Mouse (Mus musculus) myocyte (in vitro differentiated cells): ENCODE results near the gene Gm42715.

Experiments used
- CEBPB ChIP-seq: IDR thresholded peaks from 2 replicates; pipeline ENCODE4 v1.6.1; 2011; ENCODE audit warnings: mild to moderate bottlenecking, moderate library complexity; ENCODE audit not compliant: poor library complexity, insufficient read depth, severe bottlenecking
- E2F4 ChIP-seq: IDR thresholded peaks from one replicate; pipeline ENCODE4 v1.6.1; 2011; ENCODE audit warnings: mild to moderate bottlenecking, control low read depth, moderate library complexity; ENCODE audit not compliant: insufficient read depth
- MAX ChIP-seq: IDR thresholded peaks from one replicate; pipeline ENCODE4 v1.6.1; 2011; ENCODE audit warnings: low read depth, mild to moderate bottlenecking, control low read depth
- MYOD1 ChIP-seq, 3 experiments: IDR thresholded peaks; one replicate each; pipeline ENCODE4 v1.6.1; 2011; ENCODE audit warnings: control low read depth in 2 of 3, low read depth in 2 of 3, mild to moderate bottlenecking in 2 of 3, moderate library complexity in 1 of 3; ENCODE audit not compliant: insufficient read length in 2 of 3, control insufficient read depth in 1 of 3
- MYOG ChIP-seq, 3 experiments: IDR thresholded peaks; one replicate each; pipeline ENCODE4 v1.6.1; 2011; ENCODE audit warnings: control low read depth in 2 of 3, low read depth in 2 of 3, mild to moderate bottlenecking in 2 of 3; ENCODE audit not compliant: insufficient read length in 2 of 3, control insufficient read depth in 1 of 3, insufficient read depth in 1 of 3
- POLR2A ChIP-seq: IDR thresholded peaks from one replicate; pipeline ENCODE4 v1.6.1; 2011; ENCODE audit warnings: low read depth, mild to moderate bottlenecking, control low read depth, moderate library complexity; ENCODE audit not compliant: insufficient read length
- POLR2AphosphoS2 ChIP-seq: IDR thresholded peaks from one replicate; pipeline ENCODE4 v1.6.1; 2011; ENCODE audit warnings: low read depth, control low read depth; ENCODE audit not compliant: insufficient read length
- SRF ChIP-seq: IDR thresholded peaks from one replicate; pipeline ENCODE4 v1.6.1; 2011; ENCODE audit warnings: low read depth; ENCODE audit not compliant: control insufficient read depth, insufficient read length
- TCF12 ChIP-seq: IDR thresholded peaks from one replicate; pipeline ENCODE4 v1.6.1; 2011; ENCODE audit warnings: mild to moderate bottlenecking, control low read depth; ENCODE audit not compliant: poor library complexity, insufficient read depth, severe bottlenecking
- USF1 ChIP-seq: IDR thresholded peaks from one replicate; pipeline ENCODE4 v1.6.1; 2011; ENCODE audit warnings: low read depth, mild to moderate bottlenecking, control low read depth, moderate library complexity

- TF ChIP-seq POLR2A = no peak
- no peak for TF ChIP-seq TCF12
- no peak for TF ChIP-seq USF1
- TF ChIP-seq E2F4 = no peak
- no peak for TF ChIP-seq MYOD1 (IDR thresholded peaks at IDR 0.05; ENCODE audit: control insufficient read depth in 1 of 3, insufficient read length in 2 of 3, low read depth in 2 of 3)
- no peak for TF ChIP-seq CEBPB
- no peak for TF ChIP-seq MYOG (IDR thresholded peaks at IDR 0.05; ENCODE audit: control insufficient read depth in 1 of 3, insufficient read depth in 1 of 3, insufficient read length in 2 of 3, low read depth in 2 of 3)
- TF ChIP-seq MAX = no peak
- TF ChIP-seq POLR2AphosphoS2 = no peak
- no peak for TF ChIP-seq SRF
Measured at GRCm38 (mm10) chr7:127476855-127477254, 42.5 kb upstream of the Gm42715 start.
